Mouse (Mus musculus) heart, postnatal 10 days (tissue): ENCODE data around the gene Psmb1. TPM values are rescaled to one million over a fixed set of nuclear protein-coding genes. Genes with fewer than 3 reads are reported as not detected.
"Not testable (repeated sequence)": the region's sequence is repeated elsewhere in the genome, so short reads cannot be mapped to it uniquely, and the experiment has no call there.

Source experiments
- DNase-seq, 2 experiments: peaks; one replicate each; pipeline ENCODE4 v3.0.0; 2021
- intact Hi-C: fragments of 180-260 bp; cut with DNase I; formaldehyde crosslinking; loops from one replicate; pipeline ENCODE4 v1.15.1; 2025
- total RNA-seq, 2 experiments: library from RNA; stranded (reverse); gene quantifications; 2 replicates each; pipeline ENCODE4 v1.2.3; 2021

Psmb1 gene
- total RNA-seq, 2 experiments from 2014 or later = 138 to 142 TPM

DNA sequence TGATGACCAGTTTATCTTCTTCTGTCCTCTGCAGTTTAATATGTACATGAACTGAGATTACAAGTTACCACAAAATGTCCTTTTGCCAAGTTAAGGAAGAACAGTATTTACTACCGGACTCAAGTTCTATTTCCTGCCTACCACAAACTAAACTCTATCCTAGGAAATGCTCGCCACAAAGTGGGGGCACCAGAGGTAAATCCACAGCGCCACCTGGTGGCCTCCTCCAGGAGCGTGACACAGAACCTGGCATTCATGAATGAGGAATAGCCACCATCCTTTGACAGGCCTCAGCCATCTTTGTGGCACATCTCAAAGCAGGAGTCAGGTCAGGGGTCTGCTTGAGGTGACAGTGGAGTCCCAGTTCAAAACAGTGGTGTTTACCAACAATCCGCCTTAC lies 31.9 kb downstream of the Psmb1 start:
- DNase-seq = peak; percentile 67 to 85
- intact Hi-C loops = loop anchor here (1.0 kb wide), 2 partner anchors 48 to 402 kb away; no protein-coding TSS in a partner anchor

- peak; percentile 49 to 68 for DNase-seq
- intact Hi-C loops = no loop called here
These were observed 37.5 kb downstream of the Psmb1 start for GRCm38 (mm10) chr17:15461921-15462495.

GRCm38 (mm10) chr17:15459761-15460160 lies 39.8 kb downstream of the Psmb1 start:
- intact Hi-C loops = no loop called here
- peak in 1 of 2 experiments; percentile 8 for DNase-seq

DNA sequence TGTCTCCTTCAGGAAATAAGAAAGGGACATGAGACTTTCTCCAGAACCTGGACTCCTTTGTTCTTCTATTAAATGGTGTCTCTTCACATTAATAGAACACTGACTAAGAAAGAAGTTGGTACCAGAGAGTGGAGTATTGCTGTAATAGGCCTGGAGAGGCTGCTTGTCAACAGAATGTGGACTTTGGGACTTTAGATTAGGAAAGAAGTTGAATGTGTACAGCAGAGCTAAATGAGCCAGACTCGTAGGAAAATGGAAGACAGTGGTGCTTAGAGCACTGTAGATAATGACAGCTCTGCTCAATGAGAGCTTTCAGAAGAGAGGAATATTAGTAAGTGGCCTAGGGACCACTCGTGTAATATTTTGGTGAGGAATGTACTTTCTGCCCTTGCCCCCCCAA lies 43.0 kb downstream of the Psmb1 start:
- intact Hi-C loops = no loop called here
- no peak for DNase-seq

DNA sequence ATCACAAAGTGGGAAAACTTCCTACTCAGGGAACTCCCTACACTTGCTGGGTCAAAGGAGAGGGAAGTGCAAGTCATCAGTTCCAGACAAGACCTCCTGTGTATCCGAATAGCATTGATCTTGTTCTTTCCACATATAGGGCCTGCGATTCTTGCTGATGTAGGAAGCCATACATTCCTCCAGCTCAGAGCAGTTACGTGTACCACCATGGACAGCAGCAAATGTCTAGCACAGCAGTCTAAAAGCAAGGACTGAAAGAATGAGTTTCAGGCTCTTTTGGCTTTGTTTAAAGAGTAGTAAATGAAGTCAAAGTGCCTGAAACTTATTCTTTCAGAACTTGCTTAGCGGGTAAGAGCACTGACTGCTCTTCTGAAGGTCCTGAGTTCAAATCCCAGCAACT lies 44.3 kb downstream of the Psmb1 start:
- intact Hi-C loops = no loop called here
- DNase-seq = no peak

GRCm38 (mm10) chr17:15449606-15450005 lies 49.9 kb downstream of the Psmb1 start:
- intact Hi-C loops = no loop called here
- no peak for DNase-seq

- DNase-seq, intact Hi-C loops: not testable (repeated sequence)
These were observed 50.4 kb downstream of the Psmb1 start for GRCm38 (mm10) chr17:15449144-15449543.

DNA sequence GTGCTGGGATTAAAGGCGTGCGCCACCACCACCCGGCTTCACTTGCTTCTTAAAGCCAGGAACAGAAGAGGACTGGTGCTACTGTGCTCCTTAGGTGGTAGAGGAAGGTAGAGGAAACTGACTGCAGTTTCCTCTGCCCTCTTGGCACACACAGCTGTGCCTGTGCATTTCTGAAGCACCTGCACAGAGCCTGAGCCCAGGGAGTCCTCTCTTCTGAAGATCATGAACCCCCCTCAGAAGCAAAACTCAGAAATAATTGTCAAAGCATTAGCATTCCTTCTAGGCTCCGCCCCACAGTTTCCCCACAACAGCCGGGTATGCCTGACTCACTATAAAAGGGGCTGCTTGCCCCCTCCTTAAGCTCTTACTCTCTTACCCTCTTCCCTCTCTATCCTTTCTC lies 51.7 kb downstream of the Psmb1 start:
- intact Hi-C loops = no loop called here
- no peak for DNase-seq

GRCm38 (mm10) chr17:15445421-15445820 lies 54.1 kb downstream of the Psmb1 start:
- intact Hi-C loops = no loop called here
- DNase-seq = no peak

DNA sequence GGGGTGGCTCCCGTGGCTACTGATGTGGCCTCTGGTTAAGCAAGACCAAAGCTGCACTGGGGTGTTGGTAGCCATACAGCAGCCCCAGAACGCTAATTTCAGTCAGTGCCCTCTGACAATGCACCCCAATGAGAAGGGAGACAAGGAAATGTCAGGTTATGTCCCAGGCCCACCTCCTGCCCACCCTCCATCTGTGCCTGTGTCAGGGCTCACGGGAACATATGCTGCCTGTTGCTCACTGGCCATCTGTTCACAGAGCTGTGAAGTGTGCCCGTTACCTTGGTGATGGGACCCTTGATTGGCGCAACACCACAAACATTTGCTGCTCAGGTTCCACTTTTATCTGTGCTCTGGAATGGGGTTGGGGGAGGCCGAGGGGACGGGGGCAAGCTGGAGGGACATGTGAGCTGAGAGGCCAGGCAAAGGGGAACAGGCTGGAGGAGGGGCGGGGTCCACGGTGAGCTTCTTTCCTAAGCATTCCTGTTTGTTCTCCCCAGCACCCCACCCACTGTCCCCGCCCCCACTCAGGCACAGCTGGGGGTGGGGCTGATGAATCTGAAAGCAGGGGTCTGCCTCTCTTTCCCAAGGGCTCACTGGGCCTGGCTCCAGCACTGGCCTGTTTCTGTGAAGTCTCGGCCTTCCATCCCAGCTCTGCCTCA lies 59.0 kb downstream of the Psmb1 start:
- intact Hi-C loops = no loop called here
- no peak for DNase-seq

- DNase-seq = no peak
- intact Hi-C loops = no loop called here
These were observed 59.5 kb downstream of the Psmb1 start for GRCm38 (mm10) chr17:15440067-15440462.

GRCm38 (mm10) chr17:15434748-15435147 lies 64.8 kb downstream of the Psmb1 start:
- no peak for DNase-seq
- intact Hi-C loops = no loop called here

GRCm38 (mm10) chr17:15432036-15432435 lies 67.5 kb downstream of the Psmb1 start:
- no peak for DNase-seq
- intact Hi-C loops = no loop called here

GRCm38 (mm10) chr17:15431551-15431950 lies 68.0 kb downstream of the Psmb1 start:
- intact Hi-C loops = no loop called here
- DNase-seq = no peak

GRCm38 (mm10) chr17:15431021-15431514 lies 68.5 kb downstream of the Psmb1 start:
- intact Hi-C loops = no loop called here
- DNase-seq = no peak

GRCm38 (mm10) chr17:15429937-15430336 lies 69.6 kb downstream of the Psmb1 start:
- peak; percentile 24 to 37 for DNase-seq
- intact Hi-C loops = no loop called here

DNA sequence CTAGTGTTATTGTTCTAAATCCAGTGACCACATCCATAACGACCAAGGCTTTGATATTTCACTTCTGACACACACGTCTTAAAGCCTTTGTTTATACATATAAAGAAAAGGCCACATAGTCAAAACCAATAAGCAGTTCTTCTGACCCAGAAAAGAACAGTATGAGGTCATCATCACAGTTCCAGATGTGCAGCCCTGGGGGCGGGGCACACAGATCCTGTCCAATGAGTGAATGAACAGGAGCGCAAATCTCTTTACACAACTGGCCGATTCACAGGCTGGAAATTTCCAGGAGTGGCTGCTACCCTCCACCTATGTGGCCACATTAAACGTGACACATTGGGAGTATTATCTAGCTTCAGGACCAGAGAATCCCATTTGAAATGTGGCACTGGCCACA lies 70.1 kb downstream of the Psmb1 start:
- DNase-seq = no peak
- intact Hi-C loops = no loop called here

- intact Hi-C loops = no loop called here
- peak; percentile 10 to 18 for DNase-seq
These were observed 73.6 kb downstream of the Psmb1 start for GRCm38 (mm10) chr17:15425931-15426330.
